Mouse (Mus musculus) lung, adult 10 weeks (tissue): ENCODE measurements around the gene Pik3r5. TPM values are rescaled to one million over a fixed set of nuclear protein-coding genes. Genes with fewer than 3 reads are reported as not detected.

Experiments used
- polyA plus RNA-seq: library from polyadenylated mRNA; stranded (reverse); fragments of 350-450 nt; fragmentation: Illumina TruSeq; extraction: RNeasy Lipid Tissue Mini Kit (QIAGEN cat#74804); gene quantifications from one replicate; pipeline ENCODE4 v1.2.3, GENCODE M21; 2014; ENCODE audit warnings: low read depth, low replicate concordance; ENCODE audit not compliant: insufficient read depth

The Pik3r5 gene
- polyA plus RNA-seq = 4.4 TPM

DNA sequence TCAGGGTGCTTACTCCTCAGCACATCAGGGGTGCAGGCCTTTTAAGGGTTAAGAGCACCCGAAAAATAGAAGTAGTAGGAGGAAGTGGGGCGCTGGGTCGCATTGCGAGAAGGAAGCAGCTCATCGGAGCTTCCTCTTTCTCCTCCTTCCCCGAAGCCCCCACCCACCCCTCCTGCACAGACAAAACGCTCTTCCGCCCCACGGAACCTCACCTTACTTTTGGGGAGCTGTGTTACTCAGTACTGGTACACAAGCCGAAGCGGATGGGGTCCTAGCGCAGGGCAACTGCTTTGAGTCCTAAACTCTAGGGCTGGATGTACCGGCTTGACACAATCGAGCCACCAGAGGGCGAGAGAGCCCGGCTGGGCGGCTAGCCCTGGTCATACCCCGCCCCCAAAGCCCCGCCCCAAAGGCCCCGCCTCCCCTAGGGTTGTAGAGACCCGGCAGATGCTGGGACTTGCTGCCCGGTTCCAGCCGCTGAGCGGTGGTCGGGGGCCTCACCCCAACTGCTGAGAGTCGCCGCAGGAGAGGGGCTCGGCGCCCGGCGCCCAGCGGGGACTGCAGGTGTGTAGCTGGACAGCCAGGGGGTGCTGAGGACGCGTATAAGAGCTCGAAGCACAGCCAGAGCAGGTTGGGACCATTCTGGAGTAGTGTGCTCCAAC, at the start of gene Pik3r5:
Pik3r5 (plus strand) TSS at position 423 of the 662 bp plus-strand sequence.

DNA sequence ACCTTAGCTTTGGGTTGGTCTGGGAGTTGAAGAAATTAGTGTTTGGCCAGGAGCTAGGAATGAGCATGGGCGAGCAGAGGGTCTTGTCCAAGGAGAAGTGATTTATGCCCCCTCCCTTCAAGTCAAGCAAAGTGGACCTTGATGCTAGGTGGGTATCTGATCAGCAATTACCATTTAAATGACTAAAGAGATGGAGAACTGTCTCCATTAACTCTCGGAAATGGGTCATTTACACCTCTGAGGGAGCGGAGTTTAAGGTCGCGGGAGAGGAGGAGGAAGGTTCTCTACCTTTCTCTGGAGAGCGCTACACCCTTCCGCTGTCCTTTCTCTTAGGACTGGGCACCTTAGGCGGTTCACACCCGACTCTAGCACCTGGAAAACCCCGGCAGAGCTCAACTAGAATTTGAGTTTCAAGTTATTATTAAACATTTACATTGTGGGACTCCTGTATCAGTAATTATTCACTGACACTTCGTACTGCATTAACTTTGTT, 31.1 kb upstream of the Pik3r5 start, which contains the start of gene Ntn1:
Ntn1 (minus strand) TSS at position 97 of the 493 bp plus-strand sequence.

DNA sequence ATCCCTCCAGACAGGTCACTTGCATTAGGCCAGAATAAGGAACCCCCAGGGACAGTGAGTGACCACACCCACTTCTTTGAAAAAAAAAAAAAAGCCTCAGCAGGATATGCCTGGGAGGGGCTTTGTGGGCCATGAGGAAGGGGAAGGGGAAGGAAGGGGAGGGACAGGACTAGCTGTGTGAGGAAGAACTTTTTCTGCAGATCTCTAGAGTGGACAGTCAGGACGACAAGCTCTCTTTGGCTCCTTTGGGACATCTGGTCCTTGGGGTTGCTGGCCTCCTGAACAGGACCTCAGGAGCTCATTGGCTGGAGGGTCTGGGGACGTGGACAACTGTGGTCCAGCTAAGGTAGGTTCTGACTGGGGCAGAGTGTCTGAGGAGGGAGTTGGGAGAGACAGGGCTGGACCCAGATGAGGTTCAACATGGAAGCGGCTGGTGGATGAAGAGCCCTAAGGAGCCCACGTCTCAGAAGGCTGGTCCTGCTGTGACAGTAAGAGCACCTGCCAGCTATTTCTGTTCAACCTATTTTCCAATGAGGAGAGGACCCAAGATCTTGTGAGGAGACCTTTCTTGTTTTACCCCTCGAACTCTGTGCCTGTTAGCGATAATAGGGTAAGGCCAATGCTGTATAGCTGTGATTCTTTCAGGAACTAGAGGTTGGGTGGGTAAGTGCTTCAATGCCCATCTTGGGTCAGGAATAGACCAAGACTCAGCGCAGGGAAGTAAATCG, 71.1 kb downstream of the Pik3r5 start, which contains the start of gene Pik3r6:
Pik3r6 (plus strand) TSS at position 118 of the 728 bp plus-strand sequence.

Other genes with a start within 250 kb of the Pik3r5 start
- gene Ntn1, start 31.3 kb upstream of the Pik3r5 start, polyA plus RNA-seq = 20.5 TPM
- 4.6 TPM for gene Pik3r6, start 70.9 kb downstream of the Pik3r5 start, polyA plus RNA-seq
- gene Mfsd6l, start 124.1 kb downstream of the Pik3r5 start, polyA plus RNA-seq = 3.8 TPM
- 10.2 TPM for gene Ccdc42, start 154.9 kb downstream of the Pik3r5 start, polyA plus RNA-seq